Mouse (Mus musculus) hindbrain, embryonic 16.5 days (tissue): Measurements from ENCODE around the gene Exoc3l. TPM values are rescaled to one million over a fixed set of nuclear protein-coding genes. Genes with fewer than 3 reads are reported as not detected.
"Not testable (repeated sequence)": the region's sequence is repeated elsewhere in the genome, so short reads cannot be mapped to it uniquely, and the experiment has no call there.

ENCODE experiments used
- ATAC-seq: fragments of 200-750 bp; cut with Nextera tagmentation; 2 replicates; pipeline ENCODE4 v1.8.0; 2017; ENCODE audit warnings: moderate TSS enrichment, moderate library complexity
- H3K27ac ChIP-seq: fragments of 300-500 bp; sonication (generic); 2 replicates; pipeline ENCODE4 v1.5.1; 2014; ENCODE audit warnings: low read depth, mild to moderate bottlenecking, control low read depth, low read length, moderate library complexity
- H3K27me3 ChIP-seq: fragments of 300-500 bp; sonication (generic); replicated peaks from 2 replicates; pipeline ENCODE4 v1.6.1; 2014; ENCODE audit warnings: low read length; ENCODE audit not compliant: control insufficient read depth, insufficient read depth
- H3K36me3 ChIP-seq: fragments of 300-500 bp; sonication (generic); 2 replicates; pipeline ENCODE4 v1.6.1; 2014; ENCODE audit warnings: mild to moderate bottlenecking, low read length, moderate library complexity, mixed read lengths; ENCODE audit not compliant: control insufficient read depth, insufficient read depth
- H3K4me1 ChIP-seq: fragments of 300-500 bp; sonication (generic); 2 replicates; pipeline ENCODE4 v1.6.1; 2014; ENCODE audit warnings: low read depth, low read length; ENCODE audit not compliant: control insufficient read depth, insufficient read depth
- H3K4me2 ChIP-seq: fragments of 300-500 bp; sonication (generic); 2 replicates; pipeline ENCODE4 v1.6.1; 2014; ENCODE audit warnings: mild to moderate bottlenecking, low read length, control low read depth, moderate library complexity
- H3K4me3 ChIP-seq: fragments of 300-500 bp; sonication (generic); 2 replicates; pipeline ENCODE4 v1.5.1; 2014; ENCODE audit warnings: mild to moderate bottlenecking, low read length, control low read depth, moderate library complexity
- H3K9ac ChIP-seq: fragments of 300-500 bp; sonication (generic); 2 replicates; pipeline ENCODE4 v1.6.1; 2014; ENCODE audit warnings: low read depth, mild to moderate bottlenecking, control low read depth, low read length, moderate library complexity
- H3K9me3 ChIP-seq: fragments of 300-500 bp; sonication (generic); 2 replicates; pipeline ENCODE4 v1.6.1; 2014; ENCODE audit warnings: mild to moderate bottlenecking, low read length, moderate library complexity; ENCODE audit not compliant: control insufficient read depth
- WGBS: fragments of 180-500 bp; shearing (Covaris S2); extraction: QIAGEN DNeasy Blood & Tissue Kit; methylation state at CpG from one replicate; pipeline ENCODE4 v1.1.7; 2014; 5-methylcytosine and 5-hydroxymethylcytosine counted together
- polyA plus RNA-seq: library from polyadenylated mRNA; unstranded; fragments of >200 nt; fragmentation: Nextera tagmentation; extraction: Ambion mirVana; gene quantifications from 2 replicates; pipeline ENCODE4 v1.2.1, GENCODE M21; 2015

Gene Exoc3l
- polyA plus RNA-seq, 1 experiment from 2014 or later: 9.4 TPM

DNA sequence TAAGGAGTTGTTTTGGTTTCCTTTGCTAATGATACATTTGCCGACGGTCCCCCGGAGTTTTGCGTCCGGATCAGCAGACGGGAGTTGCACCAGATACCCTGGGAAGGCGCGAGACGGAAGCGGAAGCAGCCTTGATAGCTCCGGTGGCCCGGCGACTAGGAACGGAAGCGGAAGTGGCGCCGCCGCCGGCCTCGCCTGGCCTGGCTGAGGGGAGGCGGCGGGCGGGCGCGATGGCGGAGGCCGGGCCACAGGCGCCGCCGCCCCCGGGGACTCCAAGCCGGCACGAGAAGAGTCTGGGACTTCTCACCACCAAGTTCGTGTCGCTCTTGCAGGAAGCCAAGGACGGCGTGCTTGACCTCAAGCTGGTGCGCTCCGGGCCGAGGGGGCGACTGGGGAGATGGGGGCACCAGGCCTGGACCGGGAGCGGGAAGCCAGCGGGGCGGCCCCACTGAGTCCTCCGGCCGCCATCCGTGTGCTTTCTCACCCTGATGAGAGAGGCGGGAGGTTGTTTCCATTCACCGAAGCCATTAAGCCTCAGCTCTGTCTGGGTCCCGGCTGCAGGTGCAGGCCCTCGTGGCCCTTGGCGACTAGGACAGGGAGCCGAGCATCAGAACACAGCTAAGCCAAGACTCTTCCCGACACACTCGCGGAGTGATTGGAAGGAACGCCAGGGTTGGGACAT is 1.8 kb upstream of the Exoc3l start, which contains the start of gene E2f4:
Gene E2f4, plus strand, starts transcription at position 153 of the 682 bp plus-strand sequence.
- H3K9ac ChIP-seq: peak within 1 kb of the TSS; percentile 94
- peaks cover 25% of the 10 kb centered on the region for H3K36me3 ChIP-seq
- WGBS: under 1% methylated on average over 52 of the region's 58 CpGs
- H3K4me3 ChIP-seq: peak within 1 kb of the TSS; percentile 96
- ATAC-seq: peak; percentile 90
- no peaks in the 10 kb centered on the region for H3K9me3 ChIP-seq
- no peaks in the 10 kb centered on the region for H3K27me3 ChIP-seq
- H3K27ac ChIP-seq: peak within 1 kb of the TSS; percentile 78
- H3K4me1 ChIP-seq: peaks cover 13% of the 10 kb centered on the region
- H3K4me2 ChIP-seq: peak within 1 kb of the TSS; percentile 85

DNA sequence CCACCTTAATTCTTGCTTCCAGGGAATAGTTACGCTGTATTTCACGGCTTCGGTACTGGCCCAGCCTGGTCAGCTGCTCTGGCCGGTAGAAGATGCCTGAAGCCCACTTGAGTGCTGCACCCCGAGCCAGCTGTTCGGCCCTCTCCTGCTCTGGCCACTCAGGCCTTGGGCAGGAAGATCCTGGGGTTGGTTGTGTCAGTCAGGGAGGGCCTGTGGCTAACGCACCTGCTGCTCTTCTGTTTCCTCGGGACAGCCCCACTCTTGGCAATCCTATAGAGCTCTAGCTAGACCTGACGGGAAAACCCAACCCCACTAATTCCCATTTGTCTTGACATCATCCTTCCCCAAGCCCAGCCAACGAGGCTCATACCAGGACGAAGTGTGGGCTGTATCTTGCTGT is 645 bp downstream of the Exoc3l start:
- Histone ChIP-seq H3K4me2 (no peak overlapping the region), H3K9me3 (no peaks in the 10 kb centered on the region), H3K4me3 (no peak overlapping the region), H3K4me1 (peaks cover 22% of the 10 kb centered on the region), H3K27me3 (no peaks in the 10 kb centered on the region), H3K27ac (no peak overlapping the region), H3K36me3 (peaks cover 7% of the 10 kb centered on the region; the same call in 1 of the 2 replicates), H3K9ac (no peak overlapping the region)
- 71% methylated on average over 11 of the region's 11 CpGs for WGBS
- ATAC-seq: no peak

DNA sequence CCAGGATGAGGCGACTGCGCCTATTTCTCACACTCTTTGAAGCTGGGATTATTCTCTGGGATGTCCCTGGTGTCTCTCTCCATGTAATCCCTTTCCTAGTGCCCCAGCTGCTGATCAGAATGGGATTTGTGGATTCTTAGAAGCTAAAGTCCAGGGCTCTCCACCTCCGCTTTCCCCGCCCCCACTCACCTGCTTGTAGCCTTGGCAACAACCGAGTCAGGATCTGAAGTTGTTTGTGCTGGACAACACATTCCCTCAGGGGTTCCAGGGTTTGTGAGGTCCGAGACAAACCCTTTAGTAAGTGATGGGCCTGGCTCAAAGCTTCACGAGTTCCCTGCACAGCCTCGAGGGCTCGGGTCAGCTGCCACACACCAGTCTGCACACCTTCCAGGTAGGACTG is 1.1 kb downstream of the Exoc3l start:
- Histone ChIP-seq H3K27ac (no peak overlapping the region), H3K9me3 (no peaks in the 10 kb centered on the region), H3K4me2 (no peak overlapping the region), H3K27me3 (no peaks in the 10 kb centered on the region), H3K36me3 (0 out of 2 replicates have a peak, but pooled peaks cover 3% of the 10 kb centered on the region), H3K4me3 (no peak overlapping the region), H3K4me1 (peaks cover 26% of the 10 kb centered on the region), H3K9ac (no peak overlapping the region)
- ATAC-seq: no peak
- 74% methylated on average over 9 of the region's 9 CpGs for WGBS

DNA sequence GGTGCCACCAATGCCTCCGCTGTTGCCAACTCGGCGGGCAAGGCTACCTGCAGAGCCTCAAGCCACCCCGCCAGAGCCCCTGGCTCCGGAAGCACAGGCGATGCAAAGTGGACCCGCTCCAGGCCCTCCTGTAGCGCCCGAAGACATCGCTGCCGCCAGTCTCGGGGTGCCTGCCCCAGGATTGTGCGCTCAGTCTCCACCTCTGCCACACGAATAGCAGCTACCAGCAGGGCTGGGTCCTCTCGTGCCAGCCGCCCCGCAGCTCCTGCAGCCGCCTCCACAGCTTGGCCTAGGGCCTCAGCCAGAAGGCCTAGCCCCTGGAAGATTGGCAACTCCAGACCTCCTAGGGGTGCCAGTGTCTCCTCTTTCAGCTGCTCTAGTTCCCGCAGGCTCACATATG is 2.5 kb downstream of the Exoc3l start:
- Histone ChIP-seq H3K36me3 (no peaks in the 10 kb centered on the region), H3K27ac (no peak overlapping the region), H3K27me3 (no peaks in the 10 kb centered on the region), H3K4me2 (no peak overlapping the region), H3K9me3 (no peaks in the 10 kb centered on the region), H3K9ac (no peak overlapping the region), H3K4me1 (peaks cover 20% of the 10 kb centered on the region), H3K4me3 (no peak overlapping the region)
- WGBS: 59% methylated on average over 18 of the region's 19 CpGs
- no peak for ATAC-seq

DNA sequence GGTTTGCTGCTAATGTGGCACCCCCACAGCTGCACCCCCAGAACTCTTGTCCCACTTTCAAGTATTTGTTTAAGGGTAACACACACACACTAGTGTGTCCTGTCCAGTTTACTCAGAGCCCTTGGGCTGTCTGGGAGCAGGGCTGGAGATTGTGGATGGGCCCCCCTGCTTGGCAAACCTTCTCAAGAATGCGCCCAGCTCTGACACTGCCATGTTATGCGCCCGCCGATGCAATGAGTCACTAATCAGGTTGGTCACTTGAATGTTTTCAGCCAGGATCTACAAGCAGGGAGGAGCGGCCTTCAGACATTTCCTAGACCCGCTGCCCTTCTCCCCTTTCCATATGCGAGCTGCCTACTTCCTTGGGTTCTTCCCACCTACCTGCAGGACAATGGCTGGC is 3.4 kb downstream of the Exoc3l start:
- Histone ChIP-seq H3K36me3 (no peaks in the 10 kb centered on the region), H3K4me3 (no peak overlapping the region), H3K27me3 (no peaks in the 10 kb centered on the region), H3K4me1 (peaks cover 18% of the 10 kb centered on the region), H3K9ac (no peak overlapping the region), H3K4me2 (no peak overlapping the region), H3K27ac (no peak overlapping the region), H3K9me3 (no peaks in the 10 kb centered on the region)
- no peak for ATAC-seq
- 81% methylated on average over 7 of the region's 7 CpGs for WGBS

DNA sequence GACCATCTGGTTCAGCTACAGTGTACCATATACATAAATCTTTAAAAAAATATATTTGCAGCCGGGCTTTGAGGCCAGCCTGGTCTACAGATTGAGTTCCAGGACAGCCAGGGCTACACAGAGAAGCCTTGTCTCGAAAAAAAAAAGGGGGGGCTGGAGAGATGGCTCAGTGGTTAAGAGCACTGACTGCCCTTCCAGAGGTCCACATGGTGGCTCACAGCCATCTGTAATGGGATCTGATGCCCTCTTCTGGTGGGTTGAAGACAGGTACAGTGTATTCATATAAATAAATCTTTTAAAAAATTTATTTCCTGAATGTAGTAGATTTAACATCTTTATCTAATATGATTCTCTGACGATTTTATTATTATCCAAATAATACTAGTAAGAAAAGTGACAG is 4.1 kb downstream of the Exoc3l start:
- not testable (repeated sequence) for H3K36me3 ChIP-seq, H3K9me3 ChIP-seq, H3K27ac ChIP-seq, H3K4me3 ChIP-seq, H3K9ac ChIP-seq, H3K27me3 ChIP-seq, H3K4me2 ChIP-seq, ATAC-seq
- peaks cover 22% of the 10 kb centered on the region for H3K4me1 ChIP-seq
- 73% methylated on average over 3 of the region's 3 CpGs for WGBS

DNA sequence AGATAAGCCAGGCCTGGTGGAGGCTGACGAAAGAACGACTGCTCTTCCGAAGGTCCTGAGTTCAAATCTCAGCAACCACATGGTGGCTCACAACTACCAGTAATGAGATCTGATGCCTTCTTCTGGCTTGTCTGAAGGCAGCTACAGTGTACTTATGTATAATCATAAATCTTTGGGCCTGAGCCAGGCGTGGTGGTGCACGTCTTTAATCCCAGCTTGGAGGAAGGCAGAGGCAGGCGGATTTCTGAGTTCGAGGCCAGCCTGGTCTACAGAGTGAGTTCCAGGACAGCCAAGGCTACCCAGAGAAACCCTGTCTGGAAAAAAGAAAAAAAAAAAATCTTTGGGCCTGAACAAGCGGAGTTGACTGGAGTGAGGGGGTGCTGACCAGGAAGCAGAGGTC is 4.5 kb downstream of the Exoc3l start:
- H3K9ac ChIP-seq, H3K4me3 ChIP-seq, H3K27me3 ChIP-seq, H3K36me3 ChIP-seq, H3K27ac ChIP-seq, ATAC-seq, H3K4me2 ChIP-seq, H3K9me3 ChIP-seq: not testable (repeated sequence)
- peaks cover 26% of the 10 kb centered on the region for H3K4me1 ChIP-seq
- 89% methylated on average over 8 of the region's 8 CpGs for WGBS

DNA sequence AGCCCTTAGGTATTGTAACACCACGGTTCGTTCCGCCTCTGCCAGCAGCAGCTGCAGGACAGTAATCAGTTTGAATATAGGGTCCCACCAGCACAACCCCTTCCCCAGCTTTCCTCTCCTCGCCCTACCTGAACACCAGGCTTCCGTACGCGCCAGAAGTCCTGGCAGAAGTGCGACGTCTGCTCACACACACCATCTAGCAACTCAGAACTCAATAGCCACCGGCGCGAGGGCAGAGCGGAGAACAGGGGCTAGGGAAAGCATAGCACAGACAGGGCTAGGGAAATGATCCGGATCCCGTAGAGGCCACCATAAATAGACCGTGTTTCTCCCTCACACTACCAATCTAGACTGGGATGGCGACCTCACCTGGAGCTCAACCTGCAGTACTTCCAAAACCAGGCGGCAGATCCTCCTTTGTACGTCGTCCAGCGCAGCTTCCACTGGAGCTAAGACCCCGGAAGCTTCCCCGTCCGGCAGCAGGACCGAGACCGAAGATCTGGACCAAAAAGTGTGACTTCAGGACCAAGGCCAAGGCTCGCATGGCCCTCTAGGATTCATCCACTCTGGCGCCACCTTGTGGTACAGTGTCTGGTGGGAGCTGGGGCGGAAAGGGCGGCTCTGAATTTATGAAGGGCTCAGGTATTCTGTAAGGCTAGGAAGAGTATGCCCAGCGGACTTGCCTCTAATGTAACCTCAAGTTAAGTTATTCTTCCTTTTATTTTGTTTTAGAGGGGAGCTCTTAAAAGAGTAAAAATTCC is 5.2 kb downstream of the Exoc3l start:
- H3K27me3 ChIP-seq: no peaks in the 10 kb centered on the region
- peak overlapping the region; percentile 39; the same call in 1 of the 2 replicates for H3K9ac ChIP-seq
- no peak for ATAC-seq
- H3K9me3 ChIP-seq: no peaks in the 10 kb centered on the region
- H3K36me3 ChIP-seq: no peaks in the 10 kb centered on the region
- WGBS: 6% methylated on average over 31 of the region's 31 CpGs
- H3K27ac ChIP-seq: no peak overlapping the region
- peak overlapping the region; percentile 74 for H3K4me2 ChIP-seq
- peaks cover 32% of the 10 kb centered on the region for H3K4me1 ChIP-seq
- peak overlapping the region; percentile 49 for H3K4me3 ChIP-seq

DNA sequence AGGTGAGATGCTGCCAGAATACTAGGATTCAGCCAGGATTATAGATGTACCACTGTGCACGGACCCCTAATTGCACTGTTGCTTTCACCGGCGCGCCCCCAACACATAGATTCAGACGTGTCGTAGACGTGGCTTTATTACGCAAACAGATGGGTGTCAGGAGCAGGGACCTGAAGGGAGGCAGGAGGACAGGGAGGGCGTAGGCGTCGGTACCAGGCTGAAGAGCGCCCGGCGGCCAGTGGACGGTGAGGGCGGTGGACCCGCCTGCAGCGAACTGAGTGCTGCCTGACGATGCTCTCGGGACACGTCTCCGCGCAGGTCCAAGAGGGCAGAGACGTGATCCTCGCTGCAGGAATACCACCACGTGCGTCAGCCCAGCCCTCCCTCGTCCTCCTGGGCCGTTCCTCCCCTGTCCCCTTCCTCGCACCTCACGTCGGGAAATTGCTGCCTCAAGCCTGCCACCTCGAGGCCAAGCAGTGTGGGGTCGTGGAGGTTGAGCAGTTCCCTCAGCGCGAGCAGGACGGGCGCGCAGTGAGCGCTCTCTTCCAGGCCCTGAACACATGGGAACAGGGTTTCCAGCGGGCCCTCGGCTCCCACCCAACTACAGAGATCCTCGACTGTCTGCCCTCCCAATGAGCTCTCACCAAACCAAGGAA is 6.0 kb downstream of the Exoc3l start, which contains the start of gene 4931428F04Rik:
Gene 4931428F04Rik, minus strand, starts transcription at position 60 of the 656 bp plus-strand sequence.
- H3K4me2 ChIP-seq: peak within 1 kb of the TSS; percentile 74
- ATAC-seq: peak; percentile 10
- peak within 1 kb of the TSS; percentile 88 for H3K27ac ChIP-seq
- 3% methylated on average over 43 of the region's 43 CpGs for WGBS
- H3K9ac ChIP-seq: peak within 1 kb of the TSS; percentile 63
- no peaks in the 10 kb centered on the region for H3K9me3 ChIP-seq
- H3K4me1 ChIP-seq: peaks cover 37% of the 10 kb centered on the region
- H3K36me3 ChIP-seq: 0 out of 2 replicates have a peak, but pooled peaks cover 3% of the 10 kb centered on the region
- peak within 1 kb of the TSS; percentile 49 for H3K4me3 ChIP-seq
- H3K27me3 ChIP-seq: no peaks in the 10 kb centered on the region
